Mouse (Mus musculus): ENCODE results near the gene Ugt1a9.

DNA sequence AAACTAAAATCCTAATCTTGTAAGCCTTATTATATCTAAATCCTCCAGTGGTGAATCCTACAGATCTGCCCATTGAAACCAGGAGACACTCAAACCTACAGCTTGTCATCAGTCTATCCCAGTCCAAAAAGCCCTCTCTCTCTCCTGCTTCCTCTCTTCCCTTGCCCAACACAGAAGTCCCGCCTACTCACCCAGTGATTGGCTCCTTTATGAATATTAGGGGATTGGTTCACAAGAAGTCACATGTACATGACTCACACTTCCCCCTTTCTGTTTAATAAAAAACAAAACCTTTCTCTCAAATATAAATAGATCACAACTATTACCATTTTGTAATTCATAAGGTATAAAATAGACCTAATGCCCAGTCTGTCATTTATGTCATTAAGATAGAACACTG lies 6.5 kb downstream of the Ugt1a9 start:
- TF ChIP-seq TAL1 (IDR thresholded peaks at IDR 0.05; ENCODE audit: low read length) (no peak), GATA1 (IDR thresholded peaks at IDR 0.05; ENCODE audit: low read length) (no peak)

Data from erythroblast, embryonic 14.5 days (primary cell).